ENCODE assay signal across 9 mouse cellular contexts in genomic region chr6:97349355-97350138, GRCm38 (mm10).
DNase-seq lines count a peak whose midpoint lies in the region; ATAC-seq and TF ChIP-seq lines count a peak whose summit lies in the region.
"Had no signal": no experiment of that assay in that cellular context is flagged by ENCODE, and none has a peak within 500 bp of the region (broad histone marks: within the 10 kb centered on the region; RNA-seq: fewer than 3 reads in every experiment).

No protein-coding gene starts in this region.

- DNase-seq in forebrain, embryonic 11.5 days (ENCODE audit: low spot score): no peak
- DNase-seq in brain, embryonic 14.5 days (ENCODE audit: low read depth): peak; percentile 47
- peak; percentile 46 for DNase-seq in liver, embryonic 11.5 days (ENCODE audit: low spot score)
- no peak for DNase-seq in left cerebral cortex, adult 9 months (ENCODE audit: low spot score in 2 of 2)
- no peak for DNase-seq in adrenal gland, postnatal 4 days (ENCODE audit: low spot score in 2 of 2)
- DNase-seq in cerebellum, postnatal 10 days: no peak

- H3K9me3 ChIP-seq in forebrain, embryonic 11.5 days (ENCODE audit: control insufficient read depth, low read length): no peaks in the 10 kb centered on the region
- H3K9me3 ChIP-seq in forebrain, embryonic 16.5 days (ENCODE audit: control insufficient read depth, low read length): no peaks in the 10 kb centered on the region
- no peaks in the 10 kb centered on the region for H3K9me3 ChIP-seq in heart, embryonic 14.5 days (ENCODE audit: control insufficient read depth, low read length)
- H3K9me3 ChIP-seq in liver, embryonic 11.5 days (ENCODE audit: control insufficient read depth, low read length): no peaks in the 10 kb centered on the region
- H3K9me3 ChIP-seq: hindbrain, embryonic 15.5 days had no signal

- TF ChIP-seq POLR2A in brain, embryonic 14.5 days (IDR thresholded peaks at IDR 0.05; ENCODE audit: borderline replicate concordance, extremely low read depth, insufficient read depth, insufficient read length, poor library complexity, severe bottlenecking): no peak

- no peak for TF ChIP-seq CTCF in brain, embryonic 14.5 days (IDR thresholded peaks at IDR 0.05; ENCODE audit: borderline replicate concordance, extremely low read depth, insufficient read depth, insufficient read length)

- peaks cover 15% of the 10 kb centered on the region for H3K4me1 ChIP-seq in forebrain, embryonic 11.5 days (replicated peaks; ENCODE audit: control insufficient read depth, insufficient read depth, low read length)
- peaks cover 14% of the 10 kb centered on the region for H3K4me1 ChIP-seq in forebrain, embryonic 16.5 days (replicated peaks; ENCODE audit: control insufficient read depth, insufficient read depth, low read length)
- H3K4me1 ChIP-seq in heart, embryonic 14.5 days (ENCODE audit: control insufficient read depth in 2 of 2, insufficient read depth in 2 of 2, low read length in 2 of 2): peaks cover 24 to 49% of the 10 kb centered on the region in 2 experiments
- peaks cover 28% of the 10 kb centered on the region for H3K4me1 ChIP-seq in liver, embryonic 11.5 days (replicated peaks; ENCODE audit: control insufficient read depth, insufficient read depth, low read length)

- H3K4me3 ChIP-seq in forebrain, embryonic 11.5 days (ENCODE audit: low read depth, low read length): no peak overlapping the region
- H3K4me3 ChIP-seq in forebrain, embryonic 16.5 days (replicated peaks; ENCODE audit: low read length): no peak overlapping the region
- H3K4me3 ChIP-seq in heart, embryonic 14.5 days (ENCODE audit: control insufficient read depth in 1 of 2, insufficient read depth in 1 of 2, low read depth in 1 of 2, low read length in 2 of 2): no peak overlapping the region
- no peak overlapping the region for H3K4me3 ChIP-seq in liver, embryonic 11.5 days (ENCODE audit: low read depth, low read length)
- H3K4me3 ChIP-seq: hindbrain, embryonic 15.5 days had no signal

- H3K9ac ChIP-seq in forebrain, embryonic 11.5 days (ENCODE audit: low read length): no peak overlapping the region
- H3K9ac ChIP-seq in forebrain, embryonic 16.5 days (replicated peaks; ENCODE audit: low read depth, low read length): no peak overlapping the region
- peak overlapping the region; percentile 2; the same call in 1 of the 2 replicates for H3K9ac ChIP-seq in heart, embryonic 14.5 days (ENCODE audit: low read length)
- H3K9ac ChIP-seq in liver, embryonic 11.5 days (ENCODE audit: low read depth, low read length): 0 out of 2 replicates have a peak overlapping the region, but pooled peaks have one; percentile 13
- H3K9ac ChIP-seq: hindbrain, embryonic 15.5 days had no signal

- 0 out of 2 replicates have a peak overlapping the region, but pooled peaks have one; percentile 2 for H3K27ac ChIP-seq in forebrain, embryonic 11.5 days (ENCODE audit: low read depth, low read length)
- H3K27ac ChIP-seq in forebrain, embryonic 16.5 days (ENCODE audit: low read length): no peak overlapping the region
- H3K27ac ChIP-seq in heart, embryonic 14.5 days (replicated peaks in 1 of 2; ENCODE audit: control insufficient read depth in 1 of 2, insufficient read depth in 1 of 2, low read depth in 2 of 2, low read length in 2 of 2): peak overlapping the region; percentile 35 to 62
- peak overlapping the region; percentile 71 for H3K27ac ChIP-seq in liver, embryonic 11.5 days (ENCODE audit: low read depth, low read length)
- H3K27ac ChIP-seq: hindbrain, embryonic 15.5 days had no signal

- 22% methylated on average over 8 of the region's 8 CpGs for WGBS in forebrain, embryonic 11.5 days
- WGBS in forebrain, embryonic 16.5 days: 24% methylated on average over 8 of the region's 8 CpGs
- WGBS in heart, embryonic 14.5 days: 11% methylated on average over 8 of the region's 8 CpGs
- WGBS in liver, embryonic 11.5 days: 20% methylated on average over 8 of the region's 8 CpGs

- no peak for ATAC-seq in forebrain, embryonic 11.5 days (replicated peaks; ENCODE audit: low FRiP score)
- no peak for ATAC-seq in forebrain, embryonic 16.5 days
- ATAC-seq in heart, embryonic 14.5 days (ENCODE audit: insufficient number of reproducible peaks, insufficient read depth, low FRiP score, low read depth): no peak
- peak; percentile 37; the same call in 1 of the 2 replicates for ATAC-seq in liver, embryonic 11.5 days (replicated peaks; ENCODE audit: low FRiP score)

- no peak overlapping the region; the same call in 1 of the 2 replicates for H3K4me2 ChIP-seq in forebrain, embryonic 11.5 days (ENCODE audit: low read depth, low read length, severe bottlenecking)
- no peak overlapping the region for H3K4me2 ChIP-seq in forebrain, embryonic 16.5 days (ENCODE audit: low read length)
- H3K4me2 ChIP-seq in heart, embryonic 14.5 days (ENCODE audit: low read length): peak overlapping the region; percentile 40
- peak overlapping the region; percentile 40 for H3K4me2 ChIP-seq in liver, embryonic 11.5 days
- H3K4me2 ChIP-seq: hindbrain, embryonic 15.5 days had no signal

- no peaks in the 10 kb centered on the region; the same call in 1 of the 2 replicates for H3K36me3 ChIP-seq in forebrain, embryonic 11.5 days (ENCODE audit: control insufficient read depth, insufficient read depth, low read length)
- H3K36me3 ChIP-seq in forebrain, embryonic 16.5 days (ENCODE audit: control insufficient read depth, insufficient read depth): no peaks in the 10 kb centered on the region
- no peaks in the 10 kb centered on the region for H3K36me3 ChIP-seq in heart, embryonic 14.5 days (ENCODE audit: control insufficient read depth, insufficient read depth, low read length)
- H3K36me3 ChIP-seq in liver, embryonic 11.5 days (ENCODE audit: control insufficient read depth, insufficient read depth, low read length): peaks cover 4% of the 10 kb centered on the region; the same call in 1 of the 2 replicates
- H3K36me3 ChIP-seq: hindbrain, embryonic 15.5 days had no signal

- H3K27me3 ChIP-seq in forebrain, embryonic 11.5 days (ENCODE audit: control insufficient read depth, insufficient read depth, low read length): no peaks in the 10 kb centered on the region
- no peaks in the 10 kb centered on the region for H3K27me3 ChIP-seq in forebrain, embryonic 16.5 days (replicated peaks; ENCODE audit: control insufficient read depth, insufficient read depth, low read length)
- no peaks in the 10 kb centered on the region for H3K27me3 ChIP-seq in heart, embryonic 14.5 days (ENCODE audit: control insufficient read depth, insufficient read depth, low read length)
- no peaks in the 10 kb centered on the region for H3K27me3 ChIP-seq in liver, embryonic 11.5 days (replicated peaks; ENCODE audit: control insufficient read depth, insufficient read depth, low read length)
- H3K27me3 ChIP-seq: hindbrain, embryonic 15.5 days had no signal

Comparison
In these comparisons a context has a peak if more than half of its experiments do, and no peak if none do; other contexts are left out.
1. DNase-seq: peak in brain, embryonic 14.5 days (single experiment) and liver, embryonic 11.5 days (single experiment); none in forebrain, embryonic 11.5 days (single experiment), left cerebral cortex, adult 9 months (0 of 2), adrenal gland, postnatal 4 days (0 of 2) and cerebellum, postnatal 10 days (0 of 2).
2. H3K4me2 ChIP-seq: peak in heart, embryonic 14.5 days (single experiment) and liver, embryonic 11.5 days (single experiment); none in forebrain, embryonic 11.5 days (single experiment) and forebrain, embryonic 16.5 days (single experiment).
3. H3K9ac ChIP-seq: peak in heart, embryonic 14.5 days (single experiment) and liver, embryonic 11.5 days (single experiment); none in forebrain, embryonic 11.5 days (single experiment) and forebrain, embryonic 16.5 days (single experiment).